Mouse (Mus musculus) 3T3-L1 (cell line): Measurements from ENCODE around the gene Myl6b.
A peak's percentile ranks its signal among the peaks of the same experiment; 100 is the strongest.

Experiments used
- DNase-seq: peaks from one replicate; pipeline ENCODE4 v3.0.0-alpha.2; 2015; ENCODE audit warnings: low read depth, low spot score

Myl6b gene

DNA sequence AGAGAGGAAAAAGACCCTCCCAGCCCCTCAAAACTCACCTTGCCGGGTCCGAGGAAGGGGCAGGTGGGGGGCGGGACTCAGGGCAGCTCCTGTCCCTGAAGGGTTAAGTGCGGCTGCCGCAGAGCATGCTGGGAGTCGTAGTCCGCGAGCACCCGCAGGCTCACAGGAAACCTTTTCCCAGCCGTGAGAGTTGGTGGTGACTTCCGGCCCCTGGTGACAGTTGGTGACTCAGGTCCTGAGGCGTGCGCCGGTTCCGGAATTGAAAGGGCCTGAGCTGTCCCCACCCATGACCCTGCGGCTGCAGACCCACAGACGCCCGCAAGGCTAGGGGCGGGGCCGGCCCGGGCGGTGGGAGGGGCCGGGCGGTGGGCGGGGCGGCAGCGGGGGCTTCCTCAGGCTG, at the start of gene Myl6b:
Gene Myl6b (minus strand): TSS at position 96 of the 400 bp plus-strand sequence.
- DNase-seq, result peak; percentile 97

DNA sequence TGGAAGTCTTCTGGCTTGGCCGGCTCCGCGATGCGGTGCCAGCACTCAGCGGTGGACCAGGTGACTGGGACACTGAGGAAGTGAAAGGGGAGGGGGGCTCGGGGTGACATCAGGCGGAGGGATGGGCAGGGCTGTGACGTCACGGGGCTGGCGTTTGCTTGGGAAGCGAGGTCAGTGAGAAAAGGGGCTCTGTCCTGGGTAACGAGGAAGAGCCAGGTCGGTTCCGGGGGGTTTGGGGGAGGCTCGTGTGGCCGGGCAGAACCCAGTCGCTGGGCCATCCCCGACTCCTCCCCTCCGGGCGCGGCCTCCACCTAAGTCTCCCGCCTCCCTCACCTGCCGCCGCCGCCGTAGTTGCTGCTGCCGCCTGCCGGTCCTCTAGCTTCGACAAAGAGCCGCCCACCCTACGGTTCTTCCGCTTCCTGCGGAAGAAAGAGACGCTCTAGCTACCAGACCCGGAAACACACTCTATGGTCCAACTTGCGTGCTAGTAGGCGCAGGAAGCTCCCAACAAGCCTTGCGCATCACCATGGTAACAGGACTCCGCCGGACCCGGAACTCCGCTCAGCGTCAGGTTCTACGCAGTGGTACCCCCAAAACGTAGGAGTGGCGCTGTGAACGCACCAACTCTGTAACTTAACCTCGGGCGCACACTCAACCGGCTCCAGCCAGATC, 49.0 kb upstream of the Myl6b start, which contains the start of gene Zc3h10:
Gene Zc3h10 (minus strand): TSS at position 414 of the 672 bp plus-strand sequence.
- DNase-seq, result peak; percentile 99

DNA sequence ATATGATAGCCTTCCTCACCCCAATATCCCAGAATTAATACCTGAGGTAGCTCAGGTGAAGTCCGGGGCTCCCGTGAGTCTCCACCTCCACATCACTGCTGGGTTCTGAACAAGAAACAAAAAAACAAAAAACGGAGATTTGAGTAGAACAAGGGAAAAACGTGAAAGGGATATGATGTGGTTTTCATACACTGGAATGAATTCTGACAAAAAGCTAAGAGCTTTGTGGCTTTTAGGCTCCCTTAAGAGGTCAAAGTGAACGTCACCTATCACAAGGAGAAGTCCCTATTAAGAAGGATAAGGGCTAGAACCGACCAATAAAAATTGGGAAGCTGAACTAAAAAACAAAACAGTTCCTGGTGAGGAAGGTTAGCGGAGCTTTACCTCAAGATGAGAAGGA, 48.3 kb upstream of the Myl6b start:
- no peak for DNase-seq

DNA sequence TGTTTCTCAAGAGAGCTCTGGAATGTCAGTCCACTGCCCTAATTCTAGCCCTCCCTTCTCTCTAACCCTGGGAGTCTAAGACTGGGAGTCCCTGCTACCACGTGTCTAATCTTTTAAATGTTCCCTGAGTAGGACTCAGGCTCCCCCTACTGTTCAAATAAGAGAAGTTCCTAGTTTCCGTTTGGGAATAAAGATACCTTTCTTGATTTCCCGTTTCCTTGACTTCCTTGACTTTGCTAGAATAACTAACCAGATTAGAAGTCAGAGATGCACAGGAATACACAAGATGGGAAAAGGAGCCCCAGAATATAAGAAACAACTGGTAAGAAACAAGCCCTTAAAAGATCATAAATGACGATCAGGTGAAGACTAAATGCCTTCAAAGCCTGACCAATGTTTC, 47.9 kb upstream of the Myl6b start:
- peak; percentile 88 for DNase-seq

DNA sequence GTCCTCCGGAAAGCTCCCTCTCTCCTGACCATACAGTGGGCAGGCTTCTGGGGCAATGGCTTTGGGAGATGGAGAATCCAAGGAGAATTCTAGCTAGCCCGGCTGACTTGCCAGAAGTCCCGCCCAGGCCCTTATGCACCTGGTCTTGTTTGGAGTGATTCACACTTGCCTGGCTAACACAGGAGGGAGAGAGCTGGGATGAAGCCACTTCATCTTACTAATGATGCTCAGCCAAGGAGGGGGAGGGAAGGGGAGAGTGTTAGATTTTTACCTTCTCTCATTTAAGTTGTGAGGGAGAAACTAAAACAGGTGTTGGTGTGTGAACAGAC, 47.0 kb upstream of the Myl6b start:
- no peak for DNase-seq

DNA sequence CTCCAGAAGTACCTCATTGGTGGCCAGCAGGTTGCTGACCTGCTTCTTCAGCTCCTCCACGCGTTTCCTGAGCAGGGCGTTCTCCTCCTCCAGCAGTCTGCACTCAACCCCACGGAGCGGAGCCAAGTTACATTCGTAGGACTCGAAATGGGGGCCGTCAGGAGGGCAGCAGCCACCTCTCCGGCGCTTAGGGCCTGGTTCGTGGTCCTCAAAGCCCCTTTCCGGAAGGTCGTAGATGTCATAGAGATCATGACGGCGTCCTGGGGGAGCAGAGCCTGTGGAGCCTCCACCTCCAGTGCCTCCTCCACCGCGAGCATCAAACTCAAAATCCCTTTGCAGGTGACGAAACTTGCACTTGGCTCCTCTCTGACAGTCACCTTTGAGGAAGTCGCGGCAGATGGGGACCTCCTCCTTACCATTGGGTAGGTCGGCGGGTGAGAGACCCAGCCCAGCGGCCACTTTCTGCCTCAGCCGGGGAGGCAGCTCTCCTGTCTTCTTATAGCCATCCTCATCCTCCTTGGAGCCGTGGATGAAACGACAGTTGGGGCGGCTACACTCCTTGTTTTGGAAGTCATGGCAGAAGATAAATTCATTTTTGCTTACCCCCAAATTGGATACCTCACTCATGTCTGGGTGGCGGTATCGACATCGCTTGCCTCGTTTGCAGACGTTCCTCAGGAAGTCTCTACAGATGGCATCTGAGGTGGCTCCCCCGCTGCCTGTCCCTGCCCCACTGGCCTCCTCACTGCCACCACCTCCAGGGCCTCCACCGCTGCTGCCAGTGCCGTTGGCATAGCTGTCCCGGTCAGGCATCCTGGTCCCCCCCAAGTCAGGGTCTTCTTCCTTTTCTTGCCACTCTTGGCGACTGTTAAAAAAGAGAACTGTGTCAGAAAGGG, 46.4 kb upstream of the Myl6b start:
- no peak for DNase-seq

DNA sequence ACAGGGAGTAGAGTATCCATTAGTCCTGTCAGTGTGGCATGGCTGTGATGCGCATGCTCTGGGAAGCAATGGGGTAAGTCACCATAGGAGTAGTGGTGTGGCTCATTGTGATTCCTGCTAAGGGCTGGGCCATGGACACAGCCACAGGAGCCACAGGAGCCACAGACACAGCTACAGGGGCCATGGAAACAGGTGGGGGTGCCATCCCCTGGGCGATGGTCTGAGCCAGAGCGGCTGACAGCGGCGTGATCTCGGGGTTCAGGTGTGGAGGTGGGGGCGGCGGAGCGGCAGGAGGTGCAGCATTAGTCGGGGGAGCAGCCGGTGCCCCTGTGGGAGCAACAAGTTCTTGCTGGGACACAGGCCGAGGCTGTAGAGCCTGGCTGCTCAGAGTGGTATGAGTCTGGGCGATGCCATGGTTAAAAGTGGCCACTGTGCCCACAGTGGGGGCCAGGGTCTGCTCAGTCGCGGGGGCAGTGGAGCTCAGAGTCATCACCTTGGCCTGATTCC, 45.7 kb upstream of the Myl6b start:
- no peak for DNase-seq

DNA sequence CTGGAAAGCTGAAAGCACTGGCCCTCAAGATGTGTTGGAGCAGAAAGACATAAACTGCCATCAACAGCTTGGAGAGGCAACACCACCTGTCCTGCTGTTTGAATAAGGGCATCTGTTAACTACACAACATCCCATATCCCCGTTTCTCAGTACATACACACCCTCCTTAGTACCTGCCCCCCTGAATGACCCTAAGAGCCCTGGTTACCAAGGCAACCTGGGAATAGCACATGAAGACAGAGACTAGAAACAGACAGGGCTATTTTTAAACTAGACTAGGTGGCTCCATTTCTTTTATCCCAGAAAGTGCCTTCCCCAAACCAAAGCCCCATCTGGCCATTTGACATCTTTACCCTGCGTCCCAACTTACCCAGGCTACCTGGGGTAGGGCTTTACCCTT, 44.6 kb upstream of the Myl6b start:
- no peak for DNase-seq

DNA sequence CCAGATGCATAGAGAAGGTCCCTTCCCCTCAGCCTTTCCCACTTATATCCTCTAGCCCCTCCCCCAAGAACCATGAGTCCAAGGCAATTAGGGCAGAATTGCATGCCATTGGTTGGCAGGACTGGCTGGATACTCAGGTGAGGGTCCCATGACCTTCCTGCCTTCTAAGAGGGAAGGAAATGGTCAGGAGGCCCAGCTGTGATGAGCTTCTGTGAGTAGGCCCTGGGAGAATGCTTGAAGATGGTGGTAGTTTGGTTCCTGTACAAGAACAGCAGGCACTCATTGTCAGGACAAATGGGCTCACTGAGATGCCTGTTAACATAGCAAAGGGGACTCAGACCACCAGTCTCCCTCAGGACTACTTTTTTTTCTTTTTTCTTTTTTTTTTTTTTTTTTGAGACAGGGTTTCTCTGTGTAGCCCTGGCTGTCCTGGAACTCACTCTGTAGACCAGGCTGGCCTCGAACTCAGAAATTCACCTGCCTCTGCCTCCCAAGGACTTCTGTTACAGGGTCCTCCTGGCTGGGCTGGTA, 39.9 kb upstream of the Myl6b start:
- no peak for DNase-seq

DNA sequence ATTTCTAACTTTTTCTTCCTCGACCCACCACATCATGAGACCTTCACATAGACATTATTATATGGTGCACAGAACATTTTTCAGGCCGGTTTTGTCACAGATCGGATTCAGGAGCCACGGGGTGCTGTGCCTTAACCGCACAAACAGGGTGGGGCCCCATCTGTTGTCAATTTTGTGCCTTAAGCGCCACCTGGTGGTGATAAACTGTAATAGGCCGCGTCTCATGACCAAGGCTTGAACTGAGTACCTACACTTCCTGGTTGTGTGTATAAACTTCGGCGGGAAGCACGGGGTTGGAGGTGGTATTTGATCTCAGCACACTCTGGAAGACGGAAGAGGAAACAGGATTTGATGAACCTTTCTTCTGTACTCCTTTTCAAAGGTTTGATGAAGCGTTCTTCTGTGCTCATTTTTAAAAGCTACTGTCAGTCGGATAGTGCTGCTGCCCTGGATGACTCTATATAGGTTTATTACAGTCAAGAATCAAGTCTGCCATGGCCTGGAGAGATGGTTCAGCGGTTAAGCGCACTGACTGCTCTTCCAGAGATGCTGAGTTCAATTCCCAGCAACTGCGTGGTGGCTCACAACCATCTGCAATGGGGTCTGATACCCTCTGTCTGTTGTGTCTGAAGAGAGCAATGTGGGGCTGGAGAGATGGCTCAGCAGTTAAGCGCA, 37.9 kb upstream of the Myl6b start:
- DNase-seq, result peak; percentile 98

DNA sequence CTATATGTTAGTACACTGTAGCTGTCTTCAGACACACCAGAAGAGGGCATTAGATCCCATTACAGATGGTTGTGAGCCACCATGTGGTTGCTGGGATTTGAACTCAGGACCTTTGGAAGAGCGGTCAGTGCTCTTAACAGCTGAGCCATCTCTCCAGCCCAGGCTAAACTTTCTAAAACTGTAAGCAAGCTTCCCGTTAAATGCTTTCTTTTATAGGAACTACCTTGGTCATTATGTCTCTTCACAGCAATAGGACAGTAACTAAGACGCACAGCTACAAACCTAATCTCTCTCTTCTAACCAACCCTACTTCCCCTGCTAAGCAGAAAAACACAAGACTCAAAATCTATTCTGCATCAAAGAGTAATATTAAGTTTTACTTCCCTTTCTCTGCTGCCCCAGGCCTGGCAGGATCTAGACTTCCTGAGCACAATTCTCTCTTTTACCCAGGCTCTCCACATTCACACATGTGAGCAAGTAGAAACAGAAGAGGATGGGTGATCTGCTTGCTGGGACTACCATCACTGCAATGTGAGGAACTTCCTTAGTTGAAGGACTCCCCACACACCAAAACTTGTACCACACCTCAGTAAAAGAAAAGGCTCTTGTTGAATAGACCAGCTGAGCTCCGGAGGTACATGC, 37.3 kb upstream of the Myl6b start:
- DNase-seq, result no peak

DNA sequence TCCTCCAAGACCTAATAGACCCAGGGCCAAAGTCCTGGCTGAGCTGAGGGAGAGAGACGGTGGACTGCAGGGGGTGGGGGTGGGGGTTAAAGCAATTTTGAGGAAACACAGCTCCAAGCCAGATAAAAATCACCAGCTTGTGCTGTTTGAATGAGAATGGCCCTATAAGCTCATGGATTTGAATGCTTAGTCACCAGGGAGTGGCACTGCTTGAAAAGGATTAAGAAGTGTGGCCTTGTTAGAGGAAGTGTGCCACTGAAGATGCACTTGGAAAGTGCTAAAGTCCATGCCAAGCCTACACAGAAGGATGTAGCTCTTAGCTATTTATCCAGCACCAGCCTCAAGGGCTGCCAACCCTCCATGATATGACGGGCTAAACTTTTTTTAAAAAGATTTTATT, 36.7 kb upstream of the Myl6b start:
- no peak for DNase-seq

DNA sequence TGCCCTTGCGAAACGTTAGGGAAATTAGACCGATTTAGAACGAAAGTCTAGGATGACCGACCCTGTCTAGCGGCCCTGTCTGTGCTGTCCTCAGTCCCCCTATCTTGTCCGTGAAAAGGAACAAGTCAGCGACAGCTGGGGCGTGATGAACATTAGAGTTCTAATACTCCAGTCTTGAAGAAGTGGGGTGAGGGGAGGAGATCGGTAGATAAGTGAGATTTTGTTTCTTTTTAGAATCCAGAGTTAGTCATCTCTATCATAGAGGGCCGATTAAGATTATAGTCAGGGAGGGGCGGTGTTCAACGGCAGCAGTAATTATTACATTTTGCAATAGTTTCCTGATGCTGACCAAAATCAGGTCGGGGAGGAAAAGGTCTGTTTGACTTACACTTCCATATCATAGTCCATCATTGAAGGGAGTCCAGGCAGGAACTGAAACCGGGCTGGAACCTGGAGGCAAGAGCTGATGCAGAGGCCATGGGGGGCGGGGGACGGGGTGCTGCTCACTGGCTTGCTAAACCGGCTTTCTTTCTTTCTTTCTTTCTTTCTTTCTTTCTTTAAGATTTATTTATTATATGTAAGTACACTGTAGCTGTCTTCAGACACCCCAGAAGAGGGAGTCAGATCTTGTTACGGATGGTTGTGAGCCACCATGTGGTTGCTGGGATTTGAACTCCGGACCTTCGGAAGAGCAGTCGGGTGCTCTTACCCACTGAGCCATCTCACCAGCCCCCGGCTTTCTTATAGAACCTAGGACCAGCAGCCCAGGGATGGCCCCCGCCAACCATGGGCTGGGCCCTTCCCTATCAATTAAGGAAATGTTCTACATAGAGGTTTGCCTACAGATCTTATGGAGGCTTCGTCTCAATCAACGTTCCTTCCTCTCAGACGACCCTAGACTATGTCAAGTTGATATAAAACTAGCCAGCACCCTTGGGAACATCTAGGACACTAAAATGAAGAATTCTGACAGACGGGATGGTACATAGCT, 28.2 kb upstream of the Myl6b start:
- DNase-seq, result no peak

DNA sequence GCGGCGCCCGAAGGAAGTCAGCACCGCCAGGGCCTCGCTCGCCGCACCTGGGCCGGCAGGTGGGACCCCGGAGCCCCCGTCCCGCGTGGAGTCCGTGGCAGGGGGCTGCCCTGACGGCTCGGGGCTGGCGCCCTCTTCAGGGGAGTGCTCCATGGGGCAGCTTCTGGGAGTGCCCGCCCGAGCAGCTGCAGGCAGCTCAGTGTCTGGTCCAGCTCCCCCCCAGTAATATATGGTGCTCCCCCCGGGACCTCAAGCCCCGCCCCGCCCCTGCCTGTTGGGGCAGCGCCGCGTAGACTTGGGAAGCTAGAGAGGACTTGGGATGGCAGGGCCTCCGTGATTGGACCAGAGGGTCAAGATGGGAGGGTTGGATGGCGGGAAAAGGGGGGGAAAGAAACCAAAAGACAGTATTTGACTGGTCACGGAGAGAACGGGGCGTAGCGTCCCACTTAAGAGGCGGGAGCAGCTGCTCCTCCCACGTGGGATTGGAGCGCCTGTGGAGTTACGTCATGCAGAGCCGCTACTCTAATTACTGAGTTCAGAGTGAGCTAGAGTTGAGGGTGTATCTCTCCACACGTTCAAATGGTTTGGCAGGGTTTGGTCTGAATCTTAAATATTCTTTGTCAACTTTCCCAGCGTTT, 27.3 kb upstream of the Myl6b start, which contains the start of gene Esyt1:
Gene Esyt1 (minus strand): TSS at position 201 of the 638 bp plus-strand sequence.
- DNase-seq, result peak; percentile 99

DNA sequence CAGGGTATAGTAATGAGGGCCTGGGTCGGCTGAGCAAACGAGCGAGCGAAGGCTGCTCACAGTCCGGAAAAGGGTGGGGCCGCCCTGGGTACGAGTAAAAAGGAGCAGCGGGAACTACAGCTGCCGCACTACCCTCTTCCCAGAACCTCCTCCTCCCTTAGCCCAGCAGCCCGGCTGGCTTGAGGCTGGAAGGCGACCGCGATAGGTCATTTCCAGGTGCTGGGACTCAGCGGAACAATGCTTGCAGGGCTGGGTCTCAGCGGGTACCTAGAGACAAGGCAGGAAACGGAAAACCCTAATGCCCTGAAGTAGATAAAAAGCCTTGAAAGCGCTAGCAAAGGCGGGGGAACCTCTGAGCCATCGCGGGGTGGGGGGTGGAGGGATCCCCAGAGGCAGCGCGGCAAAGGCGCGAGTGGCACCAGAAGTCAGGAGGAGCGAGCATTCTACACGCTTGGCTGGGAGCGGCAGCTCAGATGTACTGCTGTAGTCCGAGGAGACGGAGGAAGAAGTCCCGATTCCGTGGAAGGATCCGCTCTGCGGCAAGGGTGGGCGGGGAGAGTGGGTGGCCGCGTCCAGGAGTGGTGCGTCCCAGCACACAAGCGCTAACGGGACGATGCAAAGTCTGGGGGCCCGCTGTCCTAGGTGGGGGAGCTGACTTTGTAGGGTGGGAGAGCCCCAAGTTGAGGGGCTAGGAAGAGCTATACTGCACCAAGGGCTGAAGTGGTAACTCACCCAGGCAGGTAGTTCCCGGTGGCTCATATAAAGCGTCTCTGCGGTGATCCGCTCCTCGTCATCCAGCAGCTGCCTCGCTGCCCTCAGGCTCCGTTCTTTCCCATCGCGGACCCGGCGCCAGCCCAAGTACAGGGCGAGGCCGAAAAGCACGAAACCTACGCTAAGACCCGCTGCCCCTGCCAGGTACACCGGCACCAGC, 26.5 kb upstream of the Myl6b start:
- peak; percentile 66 for DNase-seq

DNA sequence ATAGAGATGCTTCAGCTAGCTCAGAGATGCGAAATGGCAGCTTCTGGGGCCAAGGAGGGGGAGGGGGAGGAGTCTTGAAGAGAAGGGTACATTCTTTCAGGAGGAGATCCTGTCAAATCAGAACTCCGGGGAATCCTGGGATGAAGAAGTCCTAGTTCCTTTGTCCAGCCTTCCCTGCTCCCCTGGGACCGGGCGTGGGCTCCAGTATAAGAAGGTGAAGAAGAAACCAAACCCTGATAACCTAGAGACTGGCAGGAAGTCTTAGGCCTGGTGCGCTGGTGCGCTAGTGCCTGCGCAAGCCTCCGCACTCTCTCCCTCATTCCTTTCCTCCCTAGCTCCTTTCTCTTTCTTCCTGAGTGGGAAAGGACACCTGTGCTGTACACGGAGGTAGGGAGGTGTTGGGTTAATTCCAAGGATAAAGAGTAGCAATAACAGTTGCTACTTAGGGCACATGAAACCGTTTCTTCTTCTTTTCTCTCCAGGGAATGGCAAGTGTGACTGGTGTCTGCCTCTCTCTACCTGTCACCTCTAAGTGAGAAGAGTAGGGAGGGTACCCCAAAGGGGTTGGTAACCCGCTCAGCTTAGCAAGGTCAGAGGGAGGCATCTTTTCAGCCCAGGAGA, 25.7 kb upstream of the Myl6b start:
- DNase-seq, result no peak

DNA sequence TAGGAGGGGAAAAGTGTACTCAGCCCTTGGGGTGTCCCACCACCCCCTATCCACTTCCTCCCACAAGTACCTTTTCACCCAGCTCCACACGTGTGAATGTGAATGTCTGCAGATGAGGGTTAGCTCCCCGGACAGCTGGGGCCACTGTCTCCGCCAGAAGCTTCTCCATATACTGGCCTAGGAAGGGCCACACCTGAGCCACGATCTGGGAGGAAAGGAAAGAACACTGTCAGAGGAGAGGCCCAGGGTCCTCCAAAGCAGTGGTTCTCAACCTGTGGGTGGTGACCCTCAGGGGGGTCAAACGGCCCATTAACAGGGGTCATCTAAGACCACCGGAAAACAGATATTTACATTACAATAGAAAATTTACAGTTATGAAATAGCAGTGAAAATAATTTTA, 23.9 kb upstream of the Myl6b start:
- no peak for DNase-seq

DNA sequence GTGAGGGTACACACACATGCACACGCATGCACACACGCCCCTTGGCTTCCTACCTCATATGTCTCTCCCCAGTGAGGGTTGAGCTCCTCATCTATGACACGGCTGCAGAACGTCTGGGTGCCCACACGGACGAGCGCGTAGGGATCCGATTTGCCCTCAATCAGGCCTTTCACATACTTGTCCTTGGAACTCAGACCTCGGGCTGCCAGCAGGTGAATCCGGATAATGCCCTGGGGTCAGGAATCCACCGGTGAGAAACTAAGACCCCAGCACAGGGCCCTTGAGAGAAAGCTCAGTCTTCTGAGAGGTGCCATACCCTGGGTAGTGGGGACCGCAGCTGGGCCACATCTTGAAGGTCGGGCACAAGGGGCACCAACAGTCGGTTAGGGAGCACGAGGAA, 22.1 kb upstream of the Myl6b start:
- DNase-seq, result no peak
